Mouse (Mus musculus): Measurements from ENCODE around the gene Prkce.

GRCm38 (mm10) chr17:86589681-86590080, 422.1 kb downstream of the Prkce start:
- TF ChIP-seq CTCF (IDR thresholded peaks at IDR 0.05; ENCODE audit: borderline replicate concordance, insufficient read depth, low read length) (no peak), POLR2A (IDR thresholded peaks at IDR 0.05; ENCODE audit: low read depth, low read length) (no peak)
